Mouse (Mus musculus): ENCODE results near the gene Il1f9. TPM values are rescaled to one million over a fixed set of nuclear protein-coding genes. Genes with fewer than 3 reads are reported as not detected.

Il1f9 gene
- polyA plus RNA-seq, 1 experiment from 2014 or later, result not detected

Other genes with a start within 250 kb of the Il1f9 start
- gene Hnmt, start 137.1 kb upstream of the Il1f9 start, polyA plus RNA-seq (2014; fragmentation: Nextera tagmentation; extraction: Ambion mirVana), result 1.7 and 2.9 TPM in 2 replicates
- gene Tbpl2, start 89.9 kb upstream of the Il1f9 start, polyA plus RNA-seq (2014; fragmentation: Nextera tagmentation; extraction: Ambion mirVana), result not detected in 2 replicates
- gene Il1f8, start 33.3 kb upstream of the Il1f9 start, polyA plus RNA-seq (2014; fragmentation: Nextera tagmentation; extraction: Ambion mirVana), result not detected in 2 replicates
- not detected in 2 replicates for gene Il1f6, start 28.9 kb downstream of the Il1f9 start, polyA plus RNA-seq (2014; fragmentation: Nextera tagmentation; extraction: Ambion mirVana)
- gene Il1f5, start 90.5 kb downstream of the Il1f9 start, polyA plus RNA-seq (2014; fragmentation: Nextera tagmentation; extraction: Ambion mirVana), result not detected in 2 replicates
- gene Il1f10, start 104.7 kb downstream of the Il1f9 start, polyA plus RNA-seq (2014; fragmentation: Nextera tagmentation; extraction: Ambion mirVana), result not detected in 2 replicates
- 0.08 and 0.15 TPM in 2 replicates for gene Il1rn, start 150.4 kb downstream of the Il1f9 start, polyA plus RNA-seq (2014; fragmentation: Nextera tagmentation; extraction: Ambion mirVana)
- gene Psd4, start 181.1 kb downstream of the Il1f9 start, polyA plus RNA-seq (2014; fragmentation: Nextera tagmentation; extraction: Ambion mirVana), result 0.36 TPM in 2 replicates

All from midbrain, embryonic 11.5 days (tissue).